Mouse (Mus musculus) liver, embryonic 14 days (tissue): ENCODE measurements around the gene Tmem30c. TPM values are rescaled to one million over a fixed set of nuclear protein-coding genes. Genes with fewer than 3 reads are reported as not detected.

ENCODE experiments used
- polyA plus RNA-seq: library from polyadenylated mRNA; depleted of rRNA; stranded (reverse); fragments of >200 nt; gene quantifications from 2 replicates; pipeline ENCODE4 v1.2.3, GENCODE M21; 2012; rRNA removed

Tmem30c gene
- 0.01 TPM in 2 replicates for polyA plus RNA-seq

GRCm38 (mm10) chr16:57292765-57293164 lies at the start of gene Tmem30c:
TSS of gene Tmem30c (minus strand) at chr16:57292865.

GRCm38 (mm10) chr16:57231089-57231936 lies 61.4 kb downstream of the Tmem30c start, which contains the start of gene Tbc1d23:
TSS of gene Tbc1d23 (minus strand) at chr16:57231504.

Other genes with a start within 250 kb of the Tmem30c start
- gene Tmem45a2, start 221.5 kb downstream of the Tmem30c start, polyA plus RNA-seq: 0.02 and 0.06 TPM in 2 replicates
- 17.7 and 20.0 TPM in 2 replicates for gene Tomm70a, start 171.2 kb downstream of the Tmem30c start, polyA plus RNA-seq
- 15.0 and 17.5 TPM in 2 replicates for gene Nit2, start 125.5 kb downstream of the Tmem30c start, polyA plus RNA-seq
- gene Tbc1d23, start 61.4 kb downstream of the Tmem30c start, polyA plus RNA-seq: 7.4 and 7.9 TPM in 2 replicates
- 2.7 and 2.9 TPM in 2 replicates for gene Filip1l, start 60.2 kb upstream of the Tmem30c start, polyA plus RNA-seq